Mouse (Mus musculus): Measurements from ENCODE around the gene Lhfpl5.
"Not testable (repeated sequence)": the region's sequence is repeated elsewhere in the genome, so short reads cannot be mapped to it uniquely, and the experiment has no call there.

Lhfpl5 gene

GRCm38 (mm10) chr17:28575244-28576125 is at the start of gene Lhfpl5:
TSS of gene Lhfpl5 (plus strand) at chr17:28575641.
- no peaks in the 10 kb centered on the region for H3K27me3 ChIP-seq (ENCODE audit: control insufficient read depth, insufficient read depth, low read length, poor library complexity, severe bottlenecking)
- DNase-seq (ENCODE audit: low read depth, low spot score): peak; percentile 53
- H3K36me3 ChIP-seq (ENCODE audit: control insufficient read depth, insufficient read depth, low read length, poor library complexity, severe bottlenecking): no peaks in the 10 kb centered on the region

GRCm38 (mm10) chr17:28527184-28528042 is 48.0 kb upstream of the Lhfpl5 start:
- H3K36me3 ChIP-seq (ENCODE audit: control insufficient read depth, insufficient read depth, low read length, poor library complexity, severe bottlenecking): 0 out of 2 replicates have a peak, but pooled peaks cover 1% of the 10 kb centered on the region
- no peak for DNase-seq (ENCODE audit: low read depth, low spot score)
- no peaks in the 10 kb centered on the region for H3K27me3 ChIP-seq (ENCODE audit: control insufficient read depth, insufficient read depth, low read length, poor library complexity, severe bottlenecking)

GRCm38 (mm10) chr17:28528043-28528351 is 47.4 kb upstream of the Lhfpl5 start:
- H3K36me3 ChIP-seq (ENCODE audit: control insufficient read depth, insufficient read depth, low read length, poor library complexity, severe bottlenecking): 0 out of 2 replicates have a peak, but pooled peaks cover 1% of the 10 kb centered on the region
- no peaks in the 10 kb centered on the region for H3K27me3 ChIP-seq (ENCODE audit: control insufficient read depth, insufficient read depth, low read length, poor library complexity, severe bottlenecking)
- DNase-seq (ENCODE audit: low read depth, low spot score): peak; percentile 90

GRCm38 (mm10) chr17:28529116-28529515 is 46.3 kb upstream of the Lhfpl5 start:
- no peak for DNase-seq (ENCODE audit: low read depth, low spot score)
- H3K36me3 ChIP-seq (ENCODE audit: control insufficient read depth, insufficient read depth, low read length, poor library complexity, severe bottlenecking): no peaks in the 10 kb centered on the region
- H3K27me3 ChIP-seq (ENCODE audit: control insufficient read depth, insufficient read depth, low read length, poor library complexity, severe bottlenecking): no peaks in the 10 kb centered on the region

- no peak for DNase-seq (ENCODE audit: low read depth, low spot score)
- no peaks in the 10 kb centered on the region for H3K27me3 ChIP-seq (ENCODE audit: control insufficient read depth, insufficient read depth, low read length, poor library complexity, severe bottlenecking)
Observed at GRCm38 (mm10) chr17:28530506-28530905, 44.9 kb upstream of the Lhfpl5 start, which contains the start of gene Armc12. TSS of gene Armc12 (plus strand) at chr17:28530806.

GRCm38 (mm10) chr17:28531946-28532345 is 43.5 kb upstream of the Lhfpl5 start:
- Histone ChIP-seq H3K36me3 (ENCODE audit: control insufficient read depth, insufficient read depth, low read length, poor library complexity, severe bottlenecking) (no peaks in the 10 kb centered on the region), H3K27me3 (ENCODE audit: control insufficient read depth, insufficient read depth, low read length, poor library complexity, severe bottlenecking) (no peaks in the 10 kb centered on the region)
- DNase-seq (ENCODE audit: low read depth, low spot score): no peak

More at GRCm38 (mm10) chr17:28530506-28530905, 44.9 kb upstream of the Lhfpl5 start, which contains the start of gene Armc12:
- no peaks in the 10 kb centered on the region for H3K36me3 ChIP-seq (ENCODE audit: control insufficient read depth, insufficient read depth, low read length, poor library complexity, severe bottlenecking)

GRCm38 (mm10) chr17:28532557-28532956 is 42.9 kb upstream of the Lhfpl5 start:
- no peaks in the 10 kb centered on the region for H3K27me3 ChIP-seq (ENCODE audit: control insufficient read depth, insufficient read depth, low read length, poor library complexity, severe bottlenecking)
- H3K36me3 ChIP-seq (ENCODE audit: control insufficient read depth, insufficient read depth, low read length, poor library complexity, severe bottlenecking): no peaks in the 10 kb centered on the region
- no peak for DNase-seq (ENCODE audit: low read depth, low spot score)

GRCm38 (mm10) chr17:28533327-28533726 is 42.1 kb upstream of the Lhfpl5 start:
- no peaks in the 10 kb centered on the region for H3K36me3 ChIP-seq (ENCODE audit: control insufficient read depth, insufficient read depth, low read length, poor library complexity, severe bottlenecking)
- no peaks in the 10 kb centered on the region for H3K27me3 ChIP-seq (ENCODE audit: control insufficient read depth, insufficient read depth, low read length, poor library complexity, severe bottlenecking)
- DNase-seq (ENCODE audit: low read depth, low spot score): no peak

GRCm38 (mm10) chr17:28537881-28538280 is 37.6 kb upstream of the Lhfpl5 start:
- no peaks in the 10 kb centered on the region for H3K36me3 ChIP-seq (ENCODE audit: control insufficient read depth, insufficient read depth, low read length, poor library complexity, severe bottlenecking)
- H3K27me3 ChIP-seq (ENCODE audit: control insufficient read depth, insufficient read depth, low read length, poor library complexity, severe bottlenecking): no peaks in the 10 kb centered on the region
- DNase-seq (ENCODE audit: low read depth, low spot score): no peak

GRCm38 (mm10) chr17:28546925-28547324 is 28.5 kb upstream of the Lhfpl5 start:
- DNase-seq (ENCODE audit: low read depth, low spot score): no peak
- Histone ChIP-seq H3K27me3 (ENCODE audit: control insufficient read depth, insufficient read depth, low read length, poor library complexity, severe bottlenecking) (no peaks in the 10 kb centered on the region), H3K36me3 (ENCODE audit: control insufficient read depth, insufficient read depth, low read length, poor library complexity, severe bottlenecking) (no peaks in the 10 kb centered on the region)

- no peak for DNase-seq (ENCODE audit: low read depth, low spot score)
- Histone ChIP-seq H3K36me3 (ENCODE audit: control insufficient read depth, insufficient read depth, low read length, poor library complexity, severe bottlenecking) (no peaks in the 10 kb centered on the region), H3K27me3 (ENCODE audit: control insufficient read depth, insufficient read depth, low read length, poor library complexity, severe bottlenecking) (no peaks in the 10 kb centered on the region)
Observed at GRCm38 (mm10) chr17:28548550-28548949, 26.9 kb upstream of the Lhfpl5 start.

GRCm38 (mm10) chr17:28549111-28549510 is 26.3 kb upstream of the Lhfpl5 start, which contains the start of gene Clpsl2:
TSS of gene Clpsl2 (plus strand) at chr17:28549411.
- H3K27me3 ChIP-seq (ENCODE audit: control insufficient read depth, insufficient read depth, low read length, poor library complexity, severe bottlenecking): no peaks in the 10 kb centered on the region
- DNase-seq (ENCODE audit: low read depth, low spot score): no peak
- H3K36me3 ChIP-seq (ENCODE audit: control insufficient read depth, insufficient read depth, low read length, poor library complexity, severe bottlenecking): no peaks in the 10 kb centered on the region

GRCm38 (mm10) chr17:28553040-28553793 is 22.2 kb upstream of the Lhfpl5 start:
- no peaks in the 10 kb centered on the region for H3K27me3 ChIP-seq (ENCODE audit: control insufficient read depth, insufficient read depth, low read length, poor library complexity, severe bottlenecking)
- no peaks in the 10 kb centered on the region for H3K36me3 ChIP-seq (ENCODE audit: control insufficient read depth, insufficient read depth, low read length, poor library complexity, severe bottlenecking)
- peak; percentile 81 for DNase-seq (ENCODE audit: low read depth, low spot score)

GRCm38 (mm10) chr17:28554021-28554420 is 21.4 kb upstream of the Lhfpl5 start:
- not testable (repeated sequence) for H3K27me3 ChIP-seq (ENCODE audit: control insufficient read depth, insufficient read depth, low read length, poor library complexity, severe bottlenecking); DNase-seq (ENCODE audit: low read depth, low spot score); H3K36me3 ChIP-seq (ENCODE audit: control insufficient read depth, insufficient read depth, low read length, poor library complexity, severe bottlenecking)
